Mouse (Mus musculus) cerebellum, adult (tissue): ENCODE measurements around the gene Thap7.
A peak's percentile ranks its signal among the peaks of the same experiment; 100 is the strongest.
"Not testable (repeated sequence)": the region's sequence is repeated elsewhere in the genome, so short reads cannot be mapped to it uniquely, and the experiment has no call there.

ENCODE experiments used
- ATAC-seq: cut with Nextera tagmentation; 2 replicates; pipeline ENCODE4 v1.9.2; 2017; ENCODE audit warnings: mild to moderate bottlenecking, moderate library complexity, mixed read lengths; ENCODE audit not compliant: insufficient number of reproducible peaks, low FRiP score, low TSS enrichment

Gene Thap7

DNA sequence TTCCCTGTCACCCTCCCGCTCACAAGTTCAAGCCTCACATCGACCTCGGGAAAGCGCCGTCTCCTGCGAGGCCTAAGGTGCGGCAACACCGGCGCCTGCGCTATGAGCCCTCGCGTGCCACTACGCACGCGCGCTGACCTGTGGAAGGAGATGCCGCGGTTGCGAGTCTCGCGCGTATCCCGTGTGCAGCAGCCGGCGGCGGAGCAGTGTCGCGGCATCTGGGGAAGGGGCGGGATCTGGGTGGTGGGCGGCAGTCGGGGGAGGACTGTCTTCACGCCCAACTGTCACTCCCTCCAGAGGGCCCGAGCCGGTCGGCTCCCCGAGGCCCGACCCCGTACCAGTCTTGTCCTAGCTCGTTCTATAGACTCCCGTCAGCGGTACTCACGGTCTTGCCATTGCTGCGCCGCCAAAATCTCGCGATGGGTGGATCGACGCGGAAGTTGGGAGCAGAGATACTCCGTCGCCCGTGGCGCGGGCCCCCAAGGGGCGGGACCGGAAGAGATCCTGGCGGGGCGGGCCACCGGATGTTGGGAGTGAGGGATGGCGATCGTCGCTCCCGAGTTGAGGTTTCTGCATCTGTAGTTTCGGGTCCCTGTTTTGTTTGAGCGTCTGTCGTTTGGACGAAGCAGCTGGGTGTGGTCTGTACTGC is at the start of gene Thap7:
Gene Thap7, minus strand, starts transcription at position 497 of the 649 bp plus-strand sequence.
- peak; percentile 90 for ATAC-seq

DNA sequence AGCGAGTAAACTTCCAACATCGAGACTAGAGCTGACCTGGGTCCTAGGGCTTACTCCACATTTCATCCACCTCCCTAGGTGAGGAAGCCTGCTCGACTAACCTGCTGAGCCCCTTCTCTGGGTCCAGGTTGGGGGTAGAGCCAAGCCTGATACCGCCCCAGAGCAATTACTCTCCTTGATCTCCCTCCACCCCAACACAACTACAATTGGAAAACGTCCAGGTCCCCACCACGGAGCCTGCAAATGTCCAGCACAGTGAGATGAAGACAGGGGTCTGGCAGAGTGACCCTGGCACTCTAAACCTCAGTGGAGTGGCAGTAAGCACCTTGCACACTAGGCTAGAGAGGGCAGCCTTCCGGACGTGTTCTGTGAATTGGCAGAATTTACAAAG is 45.9 kb upstream of the Thap7 start:
- ATAC-seq: peak; percentile 28; the same call in 1 of the 2 replicates

DNA sequence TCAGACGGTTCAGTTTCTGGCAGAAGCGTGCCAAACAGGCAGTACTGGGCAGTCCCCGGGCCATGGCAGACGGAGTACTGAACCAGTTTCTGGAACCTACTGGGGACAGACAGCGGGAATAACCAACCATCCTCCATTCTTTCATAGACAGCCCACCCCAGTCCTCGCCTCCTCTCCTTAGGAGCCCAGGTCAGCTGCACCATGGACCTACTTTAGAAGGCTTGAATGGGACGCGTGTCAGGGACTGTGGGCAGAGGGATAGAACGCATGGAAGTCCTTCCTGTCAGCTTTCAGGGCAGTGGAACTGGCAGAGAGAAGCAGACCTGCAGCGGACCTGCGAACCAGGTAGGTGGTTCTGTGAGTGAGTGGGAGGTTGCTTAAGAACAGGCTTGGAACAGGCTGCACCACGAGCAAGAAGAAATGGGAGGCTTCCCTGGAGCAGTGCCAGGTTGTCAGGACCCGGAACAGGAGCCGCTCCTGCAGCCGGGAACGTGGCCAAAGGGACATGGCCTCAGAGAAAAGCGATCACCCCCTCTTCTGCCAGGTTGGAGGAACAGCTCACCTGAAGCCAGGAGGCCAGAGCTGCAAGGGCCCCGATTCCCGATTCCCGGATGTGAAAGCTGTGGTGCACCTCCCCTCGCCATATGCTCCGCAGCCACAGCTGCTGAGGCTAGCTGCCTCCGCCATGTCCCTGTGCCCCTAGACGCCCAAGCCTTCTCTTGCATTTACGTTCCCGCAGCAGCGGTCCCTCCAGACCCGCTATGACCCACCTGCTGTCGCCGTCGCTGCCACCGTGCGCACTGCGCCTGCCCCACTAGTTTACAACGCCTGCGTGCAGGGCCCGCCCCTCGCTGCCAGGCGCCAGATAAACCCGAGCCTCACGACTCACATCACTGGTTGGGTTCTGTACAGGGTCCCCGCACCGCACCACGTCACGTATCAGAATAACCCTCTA is 45.2 kb upstream of the Thap7 start:
- peak; percentile 74; the same call in 1 of the 2 replicates for ATAC-seq

GRCm38 (mm10) chr16:17566186-17566585 is 35.2 kb upstream of the Thap7 start:
- ATAC-seq: no peak

DNA sequence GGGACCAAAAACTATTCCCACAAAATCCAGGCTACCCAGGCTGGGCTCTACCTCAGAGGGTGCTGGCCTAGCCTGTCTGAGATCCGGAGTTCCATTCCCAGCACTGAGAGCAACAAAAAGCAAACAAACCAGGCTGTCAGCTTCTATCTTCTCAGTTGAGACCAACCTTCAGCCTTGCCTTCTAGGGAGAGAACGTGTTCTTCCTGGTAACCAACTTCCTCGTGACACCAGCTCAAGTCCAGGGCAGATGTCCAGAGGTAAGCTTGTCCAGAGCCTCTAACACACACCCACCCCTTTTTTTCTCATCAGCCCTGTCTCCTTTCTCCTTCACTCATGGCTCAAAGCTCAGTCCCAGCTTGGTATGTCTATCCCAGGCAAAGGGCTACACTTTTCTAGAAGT is 33.8 kb upstream of the Thap7 start:
- no peak for ATAC-seq

DNA sequence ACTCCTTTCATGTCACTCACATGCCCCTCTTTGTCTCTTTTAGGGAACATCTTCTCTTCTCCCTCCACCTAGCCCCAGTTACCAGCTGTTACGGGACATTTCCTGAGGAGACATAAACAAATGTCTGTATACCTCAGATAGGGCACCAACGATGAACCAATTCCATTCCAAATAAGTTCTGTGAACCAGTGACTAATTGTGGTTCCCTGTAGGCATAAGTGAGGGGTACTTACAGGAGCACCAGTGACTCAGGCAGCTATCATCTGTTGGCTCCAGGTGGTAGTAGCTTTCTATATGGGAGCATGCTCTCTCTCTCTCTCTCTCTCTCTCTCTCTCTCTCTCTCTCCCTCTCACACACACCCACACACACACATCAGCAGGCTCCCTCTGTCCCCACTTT is 33.3 kb upstream of the Thap7 start:
- ATAC-seq: no peak

DNA sequence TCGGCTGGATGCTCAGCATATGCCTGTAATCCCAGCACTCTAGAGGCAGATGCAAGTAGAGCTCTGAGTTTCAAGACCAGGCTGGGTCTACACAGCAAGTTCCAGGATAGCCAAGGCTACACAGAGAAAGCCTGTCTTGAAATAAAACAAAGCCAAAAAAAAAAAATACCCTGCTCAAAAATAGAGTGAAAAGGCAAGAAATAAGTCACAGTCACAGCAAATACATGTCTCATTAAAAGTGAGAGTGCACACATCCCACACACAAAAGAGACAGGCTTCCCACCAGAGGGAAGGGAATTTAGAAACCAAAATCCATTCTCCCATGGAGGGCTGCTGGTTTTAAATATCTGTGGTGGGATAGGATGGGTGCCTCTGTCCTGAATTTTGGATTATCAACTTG is 32.6 kb upstream of the Thap7 start:
- no peak for ATAC-seq

DNA sequence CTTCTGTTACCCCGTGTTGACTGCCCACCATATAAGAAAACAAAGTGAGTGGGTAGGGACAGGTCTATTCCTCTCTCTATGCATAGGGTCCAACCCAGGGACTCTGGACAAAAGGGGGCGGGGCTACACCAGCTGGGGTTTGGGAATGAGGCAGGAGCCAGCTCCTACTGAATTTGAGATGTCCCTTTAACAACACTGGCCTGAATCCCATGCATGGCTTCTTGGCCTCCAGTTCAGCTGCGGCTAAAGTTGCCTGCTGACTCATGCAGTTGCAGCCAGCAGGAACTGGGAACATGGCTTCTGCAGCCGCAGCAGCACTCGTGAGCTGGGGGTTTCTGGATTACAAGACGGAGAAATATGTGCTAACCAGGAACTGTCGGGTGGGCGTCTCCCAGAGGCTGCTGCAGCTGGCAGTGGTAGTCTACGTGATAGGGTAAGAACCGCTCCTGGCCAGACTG is 30.8 kb upstream of the Thap7 start, which contains the start of gene P2rx6:
Gene P2rx6, plus strand, starts transcription at position 135 of the 458 bp plus-strand sequence.
- ATAC-seq: no peak

DNA sequence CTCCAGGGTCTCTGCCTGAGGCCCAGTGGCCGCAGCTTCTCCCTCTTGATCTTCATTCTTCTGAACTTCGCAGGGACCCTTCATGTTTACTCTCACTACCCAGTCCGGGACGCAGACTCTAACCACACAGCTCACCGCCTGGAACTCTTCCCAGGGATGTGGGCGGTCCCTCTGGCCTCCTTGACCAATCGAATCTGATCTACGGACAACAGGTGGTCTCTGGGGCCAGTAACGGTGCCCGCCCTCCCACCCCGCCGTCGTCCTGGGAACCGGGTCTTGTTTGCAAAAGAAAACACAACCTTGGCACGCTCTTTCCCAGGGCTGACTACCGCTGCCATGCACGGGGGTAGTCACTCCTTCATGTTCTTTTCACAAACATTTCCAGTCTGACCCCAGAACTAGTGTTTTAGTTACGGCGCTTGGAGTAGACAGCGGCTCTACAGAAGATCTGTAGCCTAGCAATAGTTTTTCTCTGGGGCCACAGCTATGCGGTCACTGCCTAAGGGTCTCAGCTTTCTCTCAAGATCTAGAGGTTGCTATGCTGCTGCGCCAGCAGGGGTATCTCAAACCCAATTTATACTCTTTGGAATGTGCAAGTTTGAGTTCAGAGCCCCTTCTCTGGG is 30.3 kb upstream of the Thap7 start, which contains the start of gene Lrrc74b:
Gene Lrrc74b, minus strand, starts transcription at position 120 of the 623 bp plus-strand sequence.
- ATAC-seq: no peak

DNA sequence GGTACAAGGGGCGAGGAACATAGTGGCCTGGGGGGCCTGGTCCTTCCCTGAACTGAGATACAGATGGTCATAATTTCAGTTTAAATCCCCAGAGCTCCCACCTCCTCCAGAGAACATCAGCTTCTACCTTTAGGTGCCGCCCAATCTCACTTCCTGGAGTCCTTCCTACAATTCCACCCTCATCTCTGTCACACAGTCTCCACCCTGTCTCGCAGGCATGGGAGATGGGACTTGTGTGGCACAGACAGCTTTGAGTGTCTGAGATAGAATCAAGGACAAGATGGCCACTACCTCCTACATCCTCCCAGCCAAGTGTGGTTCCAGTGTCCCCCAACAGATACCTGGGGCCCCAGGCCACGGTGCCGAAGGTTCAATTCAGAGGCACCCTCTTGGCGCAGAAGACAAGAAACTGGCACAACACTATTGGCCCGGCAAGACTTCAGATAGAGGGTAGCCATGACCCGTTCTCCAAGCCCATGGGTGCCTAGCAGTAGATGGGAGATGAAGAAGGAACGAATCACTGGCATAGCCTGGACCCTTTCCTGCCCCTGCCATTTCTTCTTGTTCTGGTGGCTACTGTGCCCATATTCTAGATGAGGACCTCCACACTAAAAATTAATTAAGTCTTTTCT is 28.6 kb upstream of the Thap7 start:
- no peak for ATAC-seq

DNA sequence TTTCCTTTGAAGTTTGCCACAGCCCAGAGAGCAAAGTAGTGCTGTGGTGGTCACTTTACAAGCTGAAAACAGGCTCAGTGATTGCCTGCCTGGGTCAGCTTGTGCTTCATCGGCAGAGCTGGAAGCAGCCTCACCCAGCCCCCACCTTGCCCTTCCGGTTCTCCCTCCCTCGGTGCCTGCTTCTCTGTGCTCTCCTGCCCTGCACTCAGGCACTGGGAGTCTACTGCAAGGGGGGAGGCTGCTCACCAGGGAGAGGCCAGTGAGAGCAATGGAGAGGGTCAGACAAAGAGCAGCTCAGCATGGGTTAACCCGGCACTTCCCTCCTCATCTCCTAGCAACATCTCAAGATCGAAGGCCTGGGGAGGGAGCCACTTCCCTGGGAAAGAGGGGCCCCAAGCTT is 27.9 kb upstream of the Thap7 start:
- no peak for ATAC-seq

GRCm38 (mm10) chr16:17557947-17558480 is 27.1 kb upstream of the Thap7 start:
- peak; percentile 67; the same call in 1 of the 2 replicates for ATAC-seq

- no peak for ATAC-seq
Measured at GRCm38 (mm10) chr16:17556907-17557306, 26.0 kb upstream of the Thap7 start.

DNA sequence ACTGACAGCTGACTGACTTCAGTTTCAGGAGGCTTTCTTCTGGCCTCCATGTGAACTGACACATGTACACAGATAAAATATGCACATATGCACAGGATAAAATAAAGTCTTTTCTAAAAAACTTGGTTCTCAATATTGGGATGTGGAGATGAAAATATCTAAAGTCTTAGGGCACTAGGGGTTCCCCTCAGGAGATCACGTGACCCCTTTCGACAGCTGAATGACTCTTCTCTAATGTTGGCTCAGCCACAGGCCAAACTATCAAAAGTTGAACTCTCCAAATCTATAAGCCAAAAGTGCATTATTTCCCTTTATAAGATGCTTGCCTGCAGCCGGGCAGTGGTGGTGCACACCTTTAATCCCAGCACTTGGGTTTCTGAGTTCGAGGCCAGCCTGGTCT is 25.2 kb upstream of the Thap7 start:
- ATAC-seq: no peak

DNA sequence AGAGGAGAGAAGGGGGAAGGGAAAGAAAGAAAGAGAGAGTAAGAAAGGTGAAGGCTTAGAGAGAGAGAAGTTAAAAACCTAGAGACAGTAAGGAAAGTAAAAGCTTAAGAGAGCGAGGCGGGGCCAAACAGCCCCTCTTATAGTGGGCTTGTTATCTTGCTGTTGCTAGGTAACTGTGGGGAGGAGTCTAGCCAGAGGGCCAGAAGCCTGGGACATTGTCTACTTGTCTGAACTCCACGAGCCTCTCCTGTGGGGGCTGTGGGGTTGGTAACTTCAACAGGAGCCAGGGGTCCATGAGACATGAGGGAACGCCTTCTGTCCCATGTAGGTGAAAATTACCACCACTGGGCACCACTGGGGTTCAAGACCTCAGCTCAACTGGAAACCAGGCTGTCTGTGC is 23.8 kb upstream of the Thap7 start:
- ATAC-seq: not testable (repeated sequence)

GRCm38 (mm10) chr16:17553910-17554685 is 23.2 kb upstream of the Thap7 start:
- no peak for ATAC-seq

DNA sequence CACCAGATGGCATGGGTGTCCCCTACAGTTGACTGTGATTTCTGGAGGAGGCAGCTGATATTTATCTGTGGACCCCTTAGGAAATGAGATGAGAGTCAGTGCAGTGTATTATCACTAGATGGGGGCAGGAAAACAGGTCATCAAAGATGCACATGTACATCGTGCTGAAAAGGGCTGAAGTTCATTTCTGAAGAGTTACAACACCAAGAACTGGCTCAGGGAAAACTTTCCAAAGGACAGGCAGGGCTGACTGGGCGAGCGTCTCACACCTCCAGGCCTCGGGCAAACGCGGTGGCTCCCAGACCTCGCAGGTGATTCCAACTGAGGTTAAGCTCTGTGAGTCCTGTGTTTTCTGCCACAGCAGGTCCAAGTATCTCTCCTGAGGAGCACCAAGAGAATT is 21.9 kb upstream of the Thap7 start:
- ATAC-seq: no peak

- ATAC-seq: no peak
Measured at GRCm38 (mm10) chr16:17542632-17543031, 11.7 kb upstream of the Thap7 start.

GRCm38 (mm10) chr16:17536584-17536983 is 5.6 kb upstream of the Thap7 start:
- no peak for ATAC-seq
